Mouse (Mus musculus) ES-Bruce4 (cell line): ENCODE measurements around the gene Cdc42. TPM values are rescaled to one million over a fixed set of nuclear protein-coding genes. Genes with fewer than 3 reads are reported as not detected.

ENCODE experiments used
- H3K27ac ChIP-seq: 2 replicates; pipeline ENCODE4 v1.5.1; 2012; ENCODE audit warnings: low read length, inconsistent platforms; ENCODE audit not compliant: insufficient read depth
- H3K27me3 ChIP-seq: 2 replicates; pipeline ENCODE4 v1.6.1; 2012; ENCODE audit warnings: mild to moderate bottlenecking, low read length, inconsistent platforms; ENCODE audit not compliant: control insufficient read depth, poor library complexity, insufficient read depth, severe bottlenecking
- H3K36me3 ChIP-seq: 2 replicates; pipeline ENCODE4 v1.6.1; 2012; ENCODE audit warnings: inconsistent platforms, mild to moderate bottlenecking, low read length, moderate library complexity; ENCODE audit not compliant: control insufficient read depth, poor library complexity, insufficient read depth, severe bottlenecking
- H3K4me1 ChIP-seq: one replicate; pipeline ENCODE4 v1.8.1; 2011; ENCODE audit warnings: low read length; ENCODE audit not compliant: control insufficient read depth, insufficient read depth
- H3K4me3 ChIP-seq: 2 replicates; pipeline ENCODE4 v1.5.1; 2011; ENCODE audit warnings: low read depth, mild to moderate bottlenecking, low read length
- H3K9ac ChIP-seq: 2 replicates; pipeline ENCODE4 v1.6.1; 2012; ENCODE audit warnings: low read depth, mild to moderate bottlenecking, inconsistent platforms; ENCODE audit not compliant: poor library complexity, severe bottlenecking
- H3K9me3 ChIP-seq: replicated peaks from 2 replicates; pipeline ENCODE4 v1.6.1; 2012; ENCODE audit warnings: mild to moderate bottlenecking, low read length, inconsistent platforms; ENCODE audit not compliant: control insufficient read depth, poor library complexity, insufficient read depth, severe bottlenecking
- CTCF ChIP-seq: IDR thresholded peaks from one replicate; pipeline ENCODE4 v1.8.1; 2011; ENCODE audit warnings: low read depth, low read length
- EP300 ChIP-seq: IDR thresholded peaks from 2 replicates; pipeline ENCODE4 v1.6.1; 2011; ENCODE audit warnings: low read depth, low read length; ENCODE audit not compliant: insufficient read depth
- POLR2A ChIP-seq: IDR thresholded peaks from one replicate; pipeline ENCODE4 v1.8.1; 2011; ENCODE audit warnings: low read length; ENCODE audit not compliant: insufficient read depth
- polyA plus RNA-seq: library from polyadenylated mRNA; stranded (reverse); fragments of >200 nt; gene quantifications from 2 replicates; pipeline ENCODE4 v1.2.4, GENCODE M21; 2011; ENCODE audit warnings: low read depth; ENCODE audit not compliant: missing spikeins, insufficient read depth, insufficient read length

The Cdc42 gene
- polyA plus RNA-seq, 1 experiment: 476 TPM

- H3K4me1 ChIP-seq: no peaks in the 10 kb centered on the region
- no peaks in the 10 kb centered on the region for H3K9me3 ChIP-seq
- no peaks in the 10 kb centered on the region for H3K27me3 ChIP-seq
- no peak overlapping the region for H3K27ac ChIP-seq
- no peaks in the 10 kb centered on the region for H3K36me3 ChIP-seq
- H3K9ac ChIP-seq: no peak overlapping the region
- no peak overlapping the region for H3K4me3 ChIP-seq
- no peak for TF ChIP-seq EP300
- peak; percentile 20 for TF ChIP-seq CTCF
Measured at GRCm38 (mm10) chr4:137391287-137391686, 33.8 kb upstream of the Cdc42 start.

- Histone ChIP-seq H3K27ac (no peak overlapping the region), H3K4me3 (no peak overlapping the region), H3K9me3 (no peaks in the 10 kb centered on the region), H3K27me3 (no peaks in the 10 kb centered on the region), H3K4me1 (no peaks in the 10 kb centered on the region), H3K9ac (no peak overlapping the region), H3K36me3 (no peaks in the 10 kb centered on the region)
- TF ChIP-seq EP300 (no peak), POLR2A (no peak), CTCF (no peak)
Measured at GRCm38 (mm10) chr4:137390196-137390595, 32.7 kb upstream of the Cdc42 start.

- no peaks in the 10 kb centered on the region for H3K9me3 ChIP-seq
- peak overlapping the region; percentile 16; the same call in 1 of the 2 replicates for H3K4me3 ChIP-seq
- H3K36me3 ChIP-seq: no peaks in the 10 kb centered on the region
- H3K27me3 ChIP-seq: no peaks in the 10 kb centered on the region
- peak overlapping the region; percentile 61 for H3K9ac ChIP-seq
- H3K4me1 ChIP-seq: no peaks in the 10 kb centered on the region
- TF ChIP-seq EP300 (no peak), CTCF (no peak)
- peak overlapping the region; percentile 80 for H3K27ac ChIP-seq
Measured at GRCm38 (mm10) chr4:137388983-137389382, 31.5 kb upstream of the Cdc42 start.

- peak overlapping the region; percentile 80 for H3K27ac ChIP-seq
- no peaks in the 10 kb centered on the region for H3K36me3 ChIP-seq
- no peaks in the 10 kb centered on the region for H3K4me1 ChIP-seq
- no peaks in the 10 kb centered on the region for H3K27me3 ChIP-seq
- H3K4me3 ChIP-seq: peak overlapping the region; percentile 76
- no peaks in the 10 kb centered on the region for H3K9me3 ChIP-seq
- H3K9ac ChIP-seq: peak overlapping the region; percentile 61
- TF ChIP-seq CTCF (no peak), POLR2A (no peak), EP300 (peak; percentile 53; the same call in 1 of the 2 replicates)
Measured at GRCm38 (mm10) chr4:137388059-137388794, 30.7 kb upstream of the Cdc42 start.

- Histone ChIP-seq H3K27me3 (no peaks in the 10 kb centered on the region), H3K4me3 (peak overlapping the region; percentile 76), H3K9ac (peak overlapping the region; percentile 61), H3K9me3 (no peaks in the 10 kb centered on the region), H3K4me1 (no peaks in the 10 kb centered on the region), H3K27ac (peak overlapping the region; percentile 80), H3K36me3 (no peaks in the 10 kb centered on the region)
- TF ChIP-seq CTCF (no peak), POLR2A (no peak), EP300 (no peak)
Measured at GRCm38 (mm10) chr4:137387482-137388058, 30.1 kb upstream of the Cdc42 start.

- no peaks in the 10 kb centered on the region for H3K4me1 ChIP-seq
- TF ChIP-seq POLR2A (no peak), EP300 (no peak)
- H3K4me3 ChIP-seq: peak overlapping the region; percentile 59
- no peaks in the 10 kb centered on the region for H3K9me3 ChIP-seq
- peak overlapping the region; percentile 90 for H3K27ac ChIP-seq
- H3K27me3 ChIP-seq: no peaks in the 10 kb centered on the region
- H3K9ac ChIP-seq: peak overlapping the region; percentile 79
- no peaks in the 10 kb centered on the region for H3K36me3 ChIP-seq
Measured at GRCm38 (mm10) chr4:137380702-137381605, 23.4 kb upstream of the Cdc42 start.
